Mouse (Mus musculus) embryonic facial prominence, embryonic 15.5 days (tissue): ENCODE measurements around the gene Ddx10. TPM values are rescaled to one million over a fixed set of nuclear protein-coding genes. Genes with fewer than 3 reads are reported as not detected.

ENCODE experiments used
- ATAC-seq: fragments of 200-750 bp; cut with Nextera tagmentation; 2 replicates; pipeline ENCODE4 v1.8.0; 2017; ENCODE audit warnings: low read depth, moderate TSS enrichment; ENCODE audit not compliant: insufficient number of reproducible peaks, low FRiP score, low TSS enrichment
- H3K27ac ChIP-seq: fragments of 300-500 bp; sonication (generic); replicated peaks from 2 replicates; pipeline ENCODE4 v1.5.1; 2015; ENCODE audit warnings: mild to moderate bottlenecking, inconsistent platforms
- H3K27me3 ChIP-seq: fragments of 300-500 bp; sonication (generic); 2 replicates; pipeline ENCODE4 v1.6.1; 2015; ENCODE audit warnings: inconsistent platforms
- H3K36me3 ChIP-seq: fragments of 300-500 bp; sonication (generic); 2 replicates; pipeline ENCODE4 v1.6.1; 2015; ENCODE audit warnings: mild to moderate bottlenecking, inconsistent platforms
- H3K4me1 ChIP-seq: fragments of 300-500 bp; sonication (generic); 2 replicates; pipeline ENCODE4 v1.6.1; 2015; ENCODE audit warnings: inconsistent platforms
- H3K4me2 ChIP-seq: fragments of 300-500 bp; sonication (generic); replicated peaks from 2 replicates; pipeline ENCODE4 v1.6.1; 2015; ENCODE audit warnings: mild to moderate bottlenecking, inconsistent platforms
- H3K4me3 ChIP-seq: fragments of 300-500 bp; sonication (generic); replicated peaks from 2 replicates; pipeline ENCODE4 v1.5.1; 2015; ENCODE audit warnings: mild to moderate bottlenecking, inconsistent platforms
- H3K9ac ChIP-seq: fragments of 300-500 bp; sonication (generic); 2 replicates; pipeline ENCODE4 v1.6.1; 2015; ENCODE audit warnings: inconsistent platforms
- H3K9me3 ChIP-seq: fragments of 300-500 bp; sonication (generic); replicated peaks from 2 replicates; pipeline ENCODE4 v1.6.1; 2016; ENCODE audit warnings: inconsistent platforms
- WGBS: fragments of 180-500 bp; shearing (Covaris S2); methylation state at CpG from one replicate; pipeline ENCODE4 v1.1.7; 2015; 5-methylcytosine and 5-hydroxymethylcytosine counted together
- polyA plus RNA-seq: library from polyadenylated mRNA; unstranded; fragments of >200 nt; fragmentation: Nextera tagmentation; extraction: Ambion mirVana; gene quantifications from 2 replicates; pipeline ENCODE4 v1.2.1, GENCODE M21; 2015

The Ddx10 gene
- polyA plus RNA-seq, 1 experiment from 2014 or later = 23.4 TPM

GRCm38 (mm10) chr9:53073576-53074112, 174.2 kb downstream of the Ddx10 start:
- Histone ChIP-seq H3K9ac (no peak overlapping the region), H3K4me2 (no peak overlapping the region), H3K4me1 (peaks cover 10% of the 10 kb centered on the region; the same call in 1 of the 2 replicates), H3K9me3 (no peaks in the 10 kb centered on the region), H3K36me3 (no peaks in the 10 kb centered on the region), H3K4me3 (no peak overlapping the region), H3K27ac (no peak overlapping the region), H3K27me3 (no peaks in the 10 kb centered on the region)
- ATAC-seq = no peak
- 79% methylated on average over 10 of the region's 10 CpGs for WGBS

GRCm38 (mm10) chr9:53072088-53072487, 175.8 kb downstream of the Ddx10 start:
- Histone ChIP-seq H3K9me3 (no peaks in the 10 kb centered on the region), H3K36me3 (no peaks in the 10 kb centered on the region), H3K4me2 (no peak overlapping the region), H3K4me1 (peaks cover 10% of the 10 kb centered on the region; the same call in 1 of the 2 replicates), H3K9ac (no peak overlapping the region), H3K27me3 (no peaks in the 10 kb centered on the region), H3K4me3 (no peak overlapping the region), H3K27ac (no peak overlapping the region)
- 60% methylated on average over 9 of the region's 9 CpGs for WGBS
- ATAC-seq = no peak

- Histone ChIP-seq H3K9me3 (no peaks in the 10 kb centered on the region), H3K4me3 (no peak overlapping the region), H3K4me1 (peaks cover 10% of the 10 kb centered on the region; the same call in 1 of the 2 replicates), H3K9ac (no peak overlapping the region), H3K27ac (no peak overlapping the region), H3K4me2 (no peak overlapping the region), H3K36me3 (no peaks in the 10 kb centered on the region), H3K27me3 (no peaks in the 10 kb centered on the region)
- ATAC-seq = no peak
- 84% methylated on average over 12 of the region's 12 CpGs for WGBS
These were observed 176.9 kb downstream of the Ddx10 start for GRCm38 (mm10) chr9:53070875-53071524.

GRCm38 (mm10) chr9:53068166-53068565, 179.7 kb downstream of the Ddx10 start:
- Histone ChIP-seq H3K4me1 (peaks cover 10% of the 10 kb centered on the region; the same call in 1 of the 2 replicates), H3K9ac (no peak overlapping the region), H3K9me3 (no peaks in the 10 kb centered on the region), H3K36me3 (no peaks in the 10 kb centered on the region), H3K27ac (no peak overlapping the region), H3K27me3 (no peaks in the 10 kb centered on the region), H3K4me2 (no peak overlapping the region), H3K4me3 (no peak overlapping the region)
- no peak for ATAC-seq
- WGBS = 88% methylated on average over 5 of the region's 5 CpGs

- no peak overlapping the region for H3K9ac ChIP-seq
- H3K4me2 ChIP-seq = no peak overlapping the region
- H3K27ac ChIP-seq = no peak overlapping the region
- 0 out of 2 replicates have a peak, but pooled peaks cover 4% of the 10 kb centered on the region for H3K4me1 ChIP-seq
- WGBS = 45% methylated on average over 4 of the region's 4 CpGs
- no peaks in the 10 kb centered on the region for H3K9me3 ChIP-seq
- no peaks in the 10 kb centered on the region for H3K27me3 ChIP-seq
- no peak overlapping the region for H3K4me3 ChIP-seq
- H3K36me3 ChIP-seq = no peaks in the 10 kb centered on the region
- ATAC-seq = no peak
These were observed 181.4 kb downstream of the Ddx10 start for GRCm38 (mm10) chr9:53066428-53066827.

- no peaks in the 10 kb centered on the region for H3K27me3 ChIP-seq
- WGBS = 50% methylated on average over 2 of the region's 2 CpGs
These were observed 182.8 kb downstream of the Ddx10 start for GRCm38 (mm10) chr9:53065028-53065427.

GRCm38 (mm10) chr9:53064531-53064930, 183.3 kb downstream of the Ddx10 start:
- Histone ChIP-seq H3K4me2 (no peak overlapping the region), H3K27ac (no peak overlapping the region), H3K9me3 (no peaks in the 10 kb centered on the region), H3K36me3 (no peaks in the 10 kb centered on the region), H3K27me3 (no peaks in the 10 kb centered on the region), H3K9ac (no peak overlapping the region), H3K4me1 (no peaks in the 10 kb centered on the region), H3K4me3 (no peak overlapping the region)
- no peak for ATAC-seq
- whole genome bisulfite sequencing = 76% methylated on average over 6 of the region's 6 CpGs

More at GRCm38 (mm10) chr9:53065028-53065427, 182.8 kb downstream of the Ddx10 start:
- Histone ChIP-seq H3K36me3 (no peaks in the 10 kb centered on the region), H3K9me3 (no peaks in the 10 kb centered on the region), H3K9ac (no peak overlapping the region), H3K4me3 (no peak overlapping the region), H3K4me2 (no peak overlapping the region), H3K4me1 (no peaks in the 10 kb centered on the region), H3K27ac (no peak overlapping the region)
- no peak for ATAC-seq

- WGBS = 60% methylated on average over 3 of the region's 3 CpGs
- H3K27ac ChIP-seq = no peak overlapping the region
- no peaks in the 10 kb centered on the region for H3K36me3 ChIP-seq
- no peaks in the 10 kb centered on the region for H3K4me1 ChIP-seq
- H3K9me3 ChIP-seq = no peaks in the 10 kb centered on the region
- H3K9ac ChIP-seq = no peak overlapping the region
- no peak overlapping the region for H3K4me2 ChIP-seq
- no peak for ATAC-seq
- H3K4me3 ChIP-seq = no peak overlapping the region
- H3K27me3 ChIP-seq = no peaks in the 10 kb centered on the region
These were observed 192.5 kb downstream of the Ddx10 start for GRCm38 (mm10) chr9:53055306-53055705.

Other genes with a start within 250 kb of the Ddx10 start
- 2.3 and 2.4 TPM in 2 replicates for gene Exph5, start 53.6 kb upstream of the Ddx10 start, polyA plus RNA-seq
- gene Kdelc2, start 136.0 kb upstream of the Ddx10 start, polyA plus RNA-seq = 29.6 and 31.4 TPM in 2 replicates
- 1.3 and 1.6 TPM in 2 replicates for gene 4930550C14Rik, start 154.3 kb upstream of the Ddx10 start, polyA plus RNA-seq